Mouse (Mus musculus) ovary, adult 10 weeks (tissue): ENCODE results near the gene Gm6217. TPM values are rescaled to one million over a fixed set of nuclear protein-coding genes. Genes with fewer than 3 reads are reported as not detected.

Experiments used
- polyA plus RNA-seq: library from polyadenylated mRNA; stranded (reverse); fragments of 350-450 nt; fragmentation: Illumina TruSeq; extraction: RNeasy Lipid Tissue Mini Kit (QIAGEN cat#74804); gene quantifications from one replicate; pipeline ENCODE4 v1.2.3, GENCODE M21; 2014

Gm6217 gene
- polyA plus RNA-seq, result not detected

DNA sequence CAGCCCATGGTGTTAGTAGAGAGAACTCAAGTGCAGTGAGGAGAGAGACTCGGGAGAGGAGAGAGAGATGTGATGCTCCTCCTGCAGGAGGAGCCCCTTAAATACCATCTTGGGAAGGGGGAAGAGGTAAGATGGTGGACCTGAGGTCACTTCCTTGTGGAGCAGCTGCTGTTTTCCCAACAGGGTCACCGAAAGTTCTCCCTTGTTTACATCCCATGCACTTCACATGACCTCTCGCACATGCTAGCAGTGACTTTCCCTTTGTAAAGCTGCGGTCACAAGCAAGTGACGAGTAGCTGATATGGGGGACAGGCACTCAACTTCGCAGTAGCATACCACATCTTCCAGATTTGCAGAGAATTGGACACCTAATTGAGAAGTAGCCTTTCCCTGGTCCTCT lies at the start of gene Gm6217:
Gene Gm6217, minus strand, starts transcription at position 74 of the 400 bp plus-strand sequence.

GRCm38 (mm10) chr1:82959870-82960385 lies 28.7 kb upstream of the Gm6217 start, which contains the start of gene Gm47955:
Gene Gm47955, plus strand, starts transcription at chr1:82960286.

GRCm38 (mm10) chr1:82955913-82956312 lies 24.7 kb upstream of the Gm6217 start, which contains the start of gene Gm7544:
Gene Gm7544, minus strand, starts transcription at chr1:82956013.

DNA sequence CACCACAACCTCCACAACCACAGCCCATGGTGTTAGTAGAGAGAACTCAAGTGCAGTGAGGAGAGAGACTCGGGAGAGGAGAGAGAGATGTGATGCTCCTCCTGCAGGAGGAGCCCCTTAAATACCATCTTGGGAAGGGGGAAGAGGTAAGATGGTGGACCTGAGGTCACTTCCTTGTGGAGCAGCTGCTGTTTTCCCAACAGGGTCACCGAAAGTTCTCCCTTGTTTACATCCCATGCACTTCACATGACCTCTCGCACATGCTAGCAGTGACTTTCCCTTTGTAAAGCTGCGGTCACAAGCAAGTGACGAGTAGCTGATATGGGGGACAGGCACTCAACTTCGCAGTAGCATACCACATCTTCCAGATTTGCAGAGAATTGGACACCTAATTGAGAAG lies 12.1 kb upstream of the Gm6217 start, which contains the start of gene A030003K21Rik:
Gene A030003K21Rik, minus strand, starts transcription at position 94 of the 400 bp plus-strand sequence.

GRCm38 (mm10) chr1:82924650-82925049 lies 6.5 kb downstream of the Gm6217 start, which contains the start of gene A030014E15Rik:
Gene A030014E15Rik, plus strand, starts transcription at chr1:82924917.

DNA sequence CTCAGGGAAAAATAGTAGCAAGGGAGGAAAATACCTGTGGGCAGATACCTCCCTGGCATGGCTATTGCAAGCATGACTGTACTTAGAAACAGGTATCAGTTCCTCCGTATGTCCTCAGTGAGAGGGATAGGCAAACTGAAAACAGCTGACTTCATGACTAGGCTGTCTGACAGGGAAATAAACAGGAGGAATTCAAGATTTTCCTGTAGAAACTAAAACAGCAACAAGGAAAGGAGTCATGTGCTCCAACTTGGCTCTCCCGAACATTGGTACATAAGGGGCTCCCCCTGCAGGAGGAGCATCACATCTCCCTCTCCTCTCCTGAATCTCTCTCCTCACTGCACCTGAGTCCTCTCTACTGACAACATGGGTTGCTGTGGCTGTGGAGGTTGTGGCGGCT lies 18.2 kb downstream of the Gm6217 start, which contains the start of gene A030005L19Rik:
Gene A030005L19Rik, plus strand, starts transcription at position 301 of the 400 bp plus-strand sequence.

Other genes starting within 250 kb of the Gm6217 start
- gene Mff, start 206.5 kb downstream of the Gm6217 start, polyA plus RNA-seq, result 309 TPM
- not detected for gene Tm4sf20, start 162.9 kb downstream of the Gm6217 start, polyA plus RNA-seq
- not detected for gene Gm47791, start 160.2 kb downstream of the Gm6217 start, polyA plus RNA-seq
- gene Agfg1, start 91.9 kb downstream of the Gm6217 start, polyA plus RNA-seq, result 113 TPM
- gene A030005L19Rik, start 18.1 kb downstream of the Gm6217 start, polyA plus RNA-seq, result not detected
- gene A030014E15Rik, start 6.5 kb downstream of the Gm6217 start, polyA plus RNA-seq, result not detected
- gene A030003K21Rik, start 12.0 kb upstream of the Gm6217 start, polyA plus RNA-seq, result not detected
- gene Gm7544, start 24.6 kb upstream of the Gm6217 start, polyA plus RNA-seq, result not detected
- gene Gm47955, start 28.9 kb upstream of the Gm6217 start, polyA plus RNA-seq, result not detected
- gene Gm47959, start 69.1 kb upstream of the Gm6217 start, polyA plus RNA-seq, result not detected
- 4.0 TPM for gene Slc19a3, start 107.0 kb upstream of the Gm6217 start, polyA plus RNA-seq
- gene Krtap28-10, start 111.1 kb upstream of the Gm6217 start, polyA plus RNA-seq, result not detected
- gene Gm47969, start 113.5 kb upstream of the Gm6217 start, polyA plus RNA-seq, result not detected
- not detected for gene A030005K14Rik, start 128.0 kb upstream of the Gm6217 start, polyA plus RNA-seq
- not detected for gene Krtap28-13, start 129.5 kb upstream of the Gm6217 start, polyA plus RNA-seq
- not detected for gene Ccl20, start 185.4 kb upstream of the Gm6217 start, polyA plus RNA-seq
- gene Daw1, start 228.4 kb upstream of the Gm6217 start, polyA plus RNA-seq, result 1.8 TPM